Mouse (Mus musculus): Measurements from ENCODE around the gene Retreg3. TPM values are rescaled to one million over a fixed set of nuclear protein-coding genes. Genes with fewer than 3 reads are reported as not detected.
A peak's percentile ranks its signal among the peaks of the same experiment; 100 is the strongest.

Gene Retreg3
- polyA plus RNA-seq, 1 experiment from 2014 or later = 15.3 TPM

- Histone ChIP-seq H3K27ac (no peak overlapping the region), H3K9me3 (replicated peaks) (no peaks in the 10 kb centered on the region), H3K4me1 (replicated peaks) (peaks cover 47% of the 10 kb centered on the region), H3K9ac (no peak overlapping the region), H3K4me3 (no peak overlapping the region), H3K27me3 (peaks cover 14% of the 10 kb centered on the region), H3K4me2 (no peak overlapping the region), H3K36me3 (peaks cover 13% of the 10 kb centered on the region)
- whole genome bisulfite sequencing = 91% methylated on average over 12 of the region's 12 CpGs
- no peak for ATAC-seq (replicated peaks; ENCODE audit: insufficient number of reproducible peaks, insufficient read depth, low FRiP score, low read depth)
Observed at GRCm38 (mm10) chr11:101084811-101085210, 34.9 kb downstream of the Retreg3 start.

- no peak overlapping the region for H3K9ac ChIP-seq
- peaks cover 7% of the 10 kb centered on the region for H3K36me3 ChIP-seq
- H3K4me2 ChIP-seq = no peak overlapping the region
- H3K4me1 ChIP-seq (replicated peaks) = peaks cover 51% of the 10 kb centered on the region
- 83% methylated on average over 14 of the region's 14 CpGs for WGBS
- H3K9me3 ChIP-seq (replicated peaks) = no peaks in the 10 kb centered on the region
- H3K27ac ChIP-seq = no peak overlapping the region
- H3K4me3 ChIP-seq = no peak overlapping the region
- ATAC-seq (replicated peaks; ENCODE audit: insufficient number of reproducible peaks, insufficient read depth, low FRiP score, low read depth) = no peak
- H3K27me3 ChIP-seq = peaks cover 20% of the 10 kb centered on the region
Observed at GRCm38 (mm10) chr11:101084246-101084645, 35.4 kb downstream of the Retreg3 start.

GRCm38 (mm10) chr11:101083083-101083697, 36.5 kb downstream of the Retreg3 start:
- H3K9me3 ChIP-seq (replicated peaks) = no peaks in the 10 kb centered on the region
- H3K9ac ChIP-seq = peak overlapping the region; percentile 76
- 0 out of 2 replicates have a peak, but pooled peaks cover 5% of the 10 kb centered on the region for H3K36me3 ChIP-seq
- peak overlapping the region; percentile 71 for H3K4me3 ChIP-seq
- peak overlapping the region; percentile 90 for H3K27ac ChIP-seq
- 36% methylated on average over 19 of the region's 19 CpGs for WGBS
- peak overlapping the region; percentile 93 for H3K4me2 ChIP-seq
- H3K27me3 ChIP-seq = peaks cover 30% of the 10 kb centered on the region
- H3K4me1 ChIP-seq (replicated peaks) = peaks cover 48% of the 10 kb centered on the region
- ATAC-seq (replicated peaks; ENCODE audit: insufficient number of reproducible peaks, insufficient read depth, low FRiP score, low read depth) = no peak

DNA sequence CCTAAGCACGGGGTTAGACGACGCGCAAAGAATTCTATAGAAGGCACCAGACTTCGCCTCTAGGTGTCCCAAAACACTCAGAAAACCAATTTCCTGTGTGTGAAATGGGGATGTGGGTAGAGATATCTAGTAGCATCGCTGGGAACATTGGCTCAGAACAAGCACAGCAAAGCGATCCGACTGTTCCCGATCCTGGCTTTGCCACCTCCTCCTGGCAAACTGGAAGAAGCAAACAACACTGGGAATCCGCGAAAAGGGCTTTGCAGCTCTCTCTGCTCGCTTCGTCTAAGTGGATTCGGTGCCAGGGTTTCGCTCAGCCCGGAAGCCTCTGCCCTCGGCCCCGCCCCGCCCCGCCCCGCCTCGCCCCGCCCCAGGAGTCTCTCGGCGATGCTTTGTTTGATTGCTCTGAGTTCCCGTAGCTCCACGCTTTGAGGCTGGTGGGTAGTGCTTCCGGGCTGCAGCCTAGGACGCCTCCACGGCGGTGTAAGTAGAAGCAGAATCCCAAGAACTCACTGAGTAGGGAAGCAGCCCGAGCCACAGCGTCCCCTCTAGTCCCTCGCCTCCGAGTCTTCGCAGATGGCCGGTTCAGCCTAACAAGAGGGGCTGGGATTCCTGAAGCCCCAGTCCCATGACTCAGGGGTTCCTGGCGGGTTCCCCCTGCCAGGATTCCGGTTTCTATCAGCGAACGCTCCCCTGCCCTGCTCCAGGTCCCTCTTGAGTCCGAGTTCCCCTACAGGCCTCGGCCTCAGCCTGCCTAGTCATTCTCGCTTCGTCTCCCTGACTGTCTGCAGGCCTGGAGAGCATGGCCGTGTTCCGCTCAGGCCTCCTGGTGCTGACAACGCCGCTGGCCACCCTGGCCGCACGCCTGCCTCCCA, 37.2 kb downstream of the Retreg3 start, which contains the start of gene Coasy:
Gene Coasy, plus strand, starts transcription at position 358 of the 875 bp plus-strand sequence.
- H3K4me2 ChIP-seq = peak within 1 kb of the TSS; percentile 93
- WGBS = under 1% methylated on average over 51 of the region's 51 CpGs
- peaks cover 40% of the 10 kb centered on the region for H3K4me1 ChIP-seq (replicated peaks)

GRCm38 (mm10) chr11:101081659-101082058, 38.0 kb downstream of the Retreg3 start:
- Histone ChIP-seq H3K9me3 (replicated peaks) (no peaks in the 10 kb centered on the region), H3K36me3 (peaks cover 8% of the 10 kb centered on the region; the same call in 1 of the 2 replicates), H3K9ac (peak overlapping the region; percentile 51), H3K27ac (peak overlapping the region; percentile 90), H3K4me1 (replicated peaks) (peaks cover 37% of the 10 kb centered on the region), H3K4me3 (peak overlapping the region; percentile 71), H3K4me2 (peak overlapping the region; percentile 93), H3K27me3 (peaks cover 46% of the 10 kb centered on the region)
- ATAC-seq (replicated peaks; ENCODE audit: insufficient number of reproducible peaks, insufficient read depth, low FRiP score, low read depth) = no peak
- 8% methylated on average over 10 of the region's 10 CpGs for WGBS

More for the DNA sequence above, 37.2 kb downstream of the Retreg3 start, which contains the start of gene Coasy:
- peaks cover 38% of the 10 kb centered on the region for H3K27me3 ChIP-seq
- peak within 1 kb of the TSS; percentile 90 for H3K27ac ChIP-seq
- H3K9me3 ChIP-seq (replicated peaks) = no peaks in the 10 kb centered on the region
- H3K9ac ChIP-seq = peak within 1 kb of the TSS; percentile 76
- H3K4me3 ChIP-seq = peak within 1 kb of the TSS; percentile 71
- peak; percentile 81 for ATAC-seq (replicated peaks; ENCODE audit: insufficient number of reproducible peaks, insufficient read depth, low FRiP score, low read depth)
- H3K36me3 ChIP-seq = 0 out of 2 replicates have a peak, but pooled peaks cover 5% of the 10 kb centered on the region

- H3K9ac ChIP-seq = no peak overlapping the region
- H3K27ac ChIP-seq = no peak overlapping the region
- H3K4me2 ChIP-seq = no peak overlapping the region
- 68% methylated on average over 5 of the region's 5 CpGs for WGBS
- ATAC-seq (replicated peaks; ENCODE audit: insufficient number of reproducible peaks, insufficient read depth, low FRiP score, low read depth) = no peak
- peaks cover 47% of the 10 kb centered on the region for H3K27me3 ChIP-seq
- H3K36me3 ChIP-seq = peaks cover 10% of the 10 kb centered on the region; the same call in 1 of the 2 replicates
- H3K9me3 ChIP-seq (replicated peaks) = no peaks in the 10 kb centered on the region
- H3K4me1 ChIP-seq (replicated peaks) = peaks cover 25% of the 10 kb centered on the region
- no peak overlapping the region for H3K4me3 ChIP-seq
Observed at GRCm38 (mm10) chr11:101080421-101080820, 39.3 kb downstream of the Retreg3 start.

- H3K9me3 ChIP-seq (replicated peaks) = no peaks in the 10 kb centered on the region
- H3K4me3 ChIP-seq = peak overlapping the region; percentile 29
- H3K4me2 ChIP-seq = peak overlapping the region; percentile 49
- no peak overlapping the region for H3K9ac ChIP-seq
- peaks cover 6% of the 10 kb centered on the region; the same call in 1 of the 2 replicates for H3K36me3 ChIP-seq
- peaks cover 47% of the 10 kb centered on the region for H3K27me3 ChIP-seq
- no peak overlapping the region for H3K27ac ChIP-seq
- peaks cover 25% of the 10 kb centered on the region for H3K4me1 ChIP-seq (replicated peaks)
- 3% methylated on average over 27 of the region's 27 CpGs for WGBS
- no peak for ATAC-seq (replicated peaks; ENCODE audit: insufficient number of reproducible peaks, insufficient read depth, low FRiP score, low read depth)
Observed at GRCm38 (mm10) chr11:101079746-101080145, 39.9 kb downstream of the Retreg3 start.

DNA sequence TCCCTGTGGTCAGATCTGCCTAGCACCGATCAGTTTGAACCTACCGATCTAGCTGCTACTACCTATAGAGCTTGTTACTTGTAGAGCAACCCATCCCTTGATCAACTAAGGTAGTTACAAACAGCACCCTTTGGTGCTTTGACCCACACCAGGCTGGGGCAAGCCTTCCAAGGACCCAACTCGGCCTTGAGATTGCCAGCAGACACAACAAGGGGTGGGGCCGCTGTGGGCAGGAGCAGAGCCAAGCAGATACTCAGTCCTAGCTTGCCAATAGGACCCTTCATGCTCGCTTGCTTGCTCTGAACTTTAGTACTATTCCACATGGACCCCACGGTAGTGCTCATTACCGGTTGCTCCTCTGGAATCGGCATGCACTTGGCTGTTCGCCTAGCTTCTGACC, 41.6 kb downstream of the Retreg3 start, which contains the start of gene Hsd17b1:
Gene Hsd17b1, plus strand, starts transcription at position 291 of the 400 bp plus-strand sequence.
- WGBS = 61% methylated on average over 9 of the region's 9 CpGs
- no peak within 1 kb of the TSS for H3K4me3 ChIP-seq
- peaks cover 5% of the 10 kb centered on the region; the same call in 1 of the 2 replicates for H3K36me3 ChIP-seq
- H3K27ac ChIP-seq = no peak within 1 kb of the TSS
- no peak within 1 kb of the TSS for H3K4me2 ChIP-seq
- peaks cover 17% of the 10 kb centered on the region for H3K4me1 ChIP-seq (replicated peaks)
- no peaks in the 10 kb centered on the region for H3K9me3 ChIP-seq (replicated peaks)
- peaks cover 47% of the 10 kb centered on the region for H3K27me3 ChIP-seq
- ATAC-seq (replicated peaks; ENCODE audit: insufficient number of reproducible peaks, insufficient read depth, low FRiP score, low read depth) = no peak
- H3K9ac ChIP-seq = no peak within 1 kb of the TSS

DNA sequence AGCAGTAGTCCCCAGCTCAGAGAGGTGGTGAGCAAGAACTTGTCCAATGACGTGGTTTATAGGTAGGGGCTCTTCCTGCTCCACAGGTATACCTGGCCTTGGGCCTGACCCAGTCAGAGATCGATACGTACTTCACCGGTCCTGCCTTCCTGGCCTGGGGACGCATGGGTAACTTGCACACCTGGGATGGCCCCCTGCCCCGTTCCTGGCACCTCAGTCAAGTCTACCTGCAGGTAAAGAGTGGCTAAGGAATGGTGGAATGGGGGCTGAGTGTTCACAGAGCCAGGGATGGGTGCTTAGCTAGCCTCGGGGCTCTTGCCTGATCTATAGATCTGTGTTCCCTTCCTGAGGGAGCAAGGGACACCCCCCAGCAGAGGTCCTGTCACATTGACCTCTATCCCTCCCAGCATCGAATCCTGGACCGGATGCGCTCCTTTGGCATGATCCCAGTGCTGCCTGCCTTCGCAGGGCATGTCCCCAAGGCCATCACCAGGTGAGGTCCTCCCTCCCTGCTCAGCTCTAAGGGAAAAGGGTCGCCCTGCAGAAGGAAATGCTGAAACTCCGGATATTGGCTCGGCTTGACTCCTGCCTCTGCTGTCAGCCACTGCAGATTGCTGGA, 47.8 kb downstream of the Retreg3 start:
- Histone ChIP-seq H3K4me3 (no peak overlapping the region), H3K27ac (no peak overlapping the region), H3K4me1 (replicated peaks) (peaks cover 18% of the 10 kb centered on the region), H3K27me3 (peaks cover 4% of the 10 kb centered on the region; the same call in 1 of the 2 replicates), H3K4me2 (no peak overlapping the region), H3K36me3 (peaks cover 4% of the 10 kb centered on the region; the same call in 1 of the 2 replicates), H3K9me3 (replicated peaks) (no peaks in the 10 kb centered on the region), H3K9ac (no peak overlapping the region)
- WGBS = 74% methylated on average over 14 of the region's 14 CpGs
- no peak for ATAC-seq (replicated peaks; ENCODE audit: insufficient number of reproducible peaks, insufficient read depth, low FRiP score, low read depth)

DNA sequence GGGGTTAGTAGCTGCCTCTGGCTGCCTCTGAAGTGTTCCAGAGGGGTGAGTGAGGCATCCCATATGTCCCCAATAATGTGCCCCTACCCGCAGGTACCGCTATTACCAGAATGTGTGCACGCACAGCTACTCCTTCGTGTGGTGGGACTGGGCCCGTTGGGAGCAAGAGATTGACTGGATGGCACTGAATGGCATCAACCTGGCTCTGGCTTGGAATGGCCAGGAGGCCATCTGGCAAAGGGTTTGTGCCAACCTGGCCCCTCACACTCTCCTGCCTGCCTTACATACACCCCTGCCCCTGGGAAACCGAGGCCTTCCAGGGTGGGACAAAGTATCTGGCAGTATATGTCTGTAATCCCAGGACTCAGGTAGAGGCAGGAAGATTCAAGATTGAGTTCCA, 48.7 kb downstream of the Retreg3 start:
- Histone ChIP-seq H3K4me3 (peak overlapping the region; percentile 66), H3K4me1 (replicated peaks) (peaks cover 28% of the 10 kb centered on the region), H3K27ac (no peak overlapping the region), H3K36me3 (no peaks in the 10 kb centered on the region), H3K9me3 (replicated peaks) (no peaks in the 10 kb centered on the region), H3K4me2 (peak overlapping the region; percentile 93), H3K9ac (no peak overlapping the region), H3K27me3 (no peaks in the 10 kb centered on the region)
- WGBS = 69% methylated on average over 6 of the region's 6 CpGs
- no peak for ATAC-seq (replicated peaks; ENCODE audit: insufficient number of reproducible peaks, insufficient read depth, low FRiP score, low read depth)

- Histone ChIP-seq H3K36me3 (no peaks in the 10 kb centered on the region), H3K9ac (peak overlapping the region; percentile 67), H3K9me3 (replicated peaks) (no peaks in the 10 kb centered on the region), H3K27ac (0 out of 2 replicates have a peak overlapping the region, but pooled peaks have one; percentile 36), H3K4me3 (peak overlapping the region; percentile 66), H3K27me3 (no peaks in the 10 kb centered on the region), H3K4me2 (peak overlapping the region; percentile 93), H3K4me1 (replicated peaks) (peaks cover 31% of the 10 kb centered on the region)
- ATAC-seq (replicated peaks; ENCODE audit: insufficient number of reproducible peaks, insufficient read depth, low FRiP score, low read depth) = peak; percentile 61
- WGBS = under 1% methylated on average over 35 of the region's 36 CpGs
Observed at GRCm38 (mm10) chr11:101070189-101070527, 49.5 kb downstream of the Retreg3 start.

Data from heart, embryonic 15.5 days (tissue).